Mouse (Mus musculus) heart, embryonic 15.5 days (tissue): ENCODE data around the gene Meis1. TPM values are rescaled to one million over a fixed set of nuclear protein-coding genes. Genes with fewer than 3 reads are reported as not detected.
A peak's percentile ranks its signal among the peaks of the same experiment; 100 is the strongest.

Experiments
- ATAC-seq: fragments of 200-750 bp; cut with Nextera tagmentation; replicated peaks from 2 replicates; pipeline ENCODE4 v1.8.0; 2017; ENCODE audit warnings: low read depth, moderate TSS enrichment; ENCODE audit not compliant: insufficient number of reproducible peaks, insufficient read depth, low FRiP score
- H3K27ac ChIP-seq: fragments of 300-500 bp; sonication (generic); 2 replicates; pipeline ENCODE4 v1.5.1; 2015; ENCODE audit warnings: mild to moderate bottlenecking, inconsistent platforms
- H3K27me3 ChIP-seq: fragments of 300-500 bp; sonication (generic); 2 replicates; pipeline ENCODE4 v1.6.1; 2015; ENCODE audit warnings: inconsistent platforms
- H3K36me3 ChIP-seq: fragments of 300-500 bp; sonication (generic); 2 replicates; pipeline ENCODE4 v1.6.1; 2015; ENCODE audit warnings: mild to moderate bottlenecking, inconsistent platforms
- H3K4me1 ChIP-seq: fragments of 300-500 bp; sonication (generic); replicated peaks from 2 replicates; pipeline ENCODE4 v1.6.1; 2015; ENCODE audit warnings: inconsistent platforms
- H3K4me2 ChIP-seq: fragments of 300-500 bp; sonication (generic); 2 replicates; pipeline ENCODE4 v1.6.1; 2015; ENCODE audit warnings: inconsistent platforms, mild to moderate bottlenecking, moderate library complexity
- H3K4me3 ChIP-seq: fragments of 300-500 bp; sonication (generic); 2 replicates; pipeline ENCODE4 v1.5.1; 2015; ENCODE audit warnings: mild to moderate bottlenecking, inconsistent platforms
- H3K9ac ChIP-seq: fragments of 300-500 bp; sonication (generic); 2 replicates; pipeline ENCODE4 v1.6.1; 2015; ENCODE audit warnings: mild to moderate bottlenecking, inconsistent platforms
- H3K9me3 ChIP-seq: fragments of 300-500 bp; sonication (generic); replicated peaks from 2 replicates; pipeline ENCODE4 v1.6.1; 2016; ENCODE audit warnings: inconsistent platforms
- WGBS: fragments of 180-500 bp; shearing (Covaris S2); methylation state at CpG from one replicate; pipeline ENCODE4 v1.1.7; 2015; ENCODE audit warnings: mixed read lengths; 5-methylcytosine and 5-hydroxymethylcytosine counted together
- polyA plus RNA-seq: library from polyadenylated mRNA; unstranded; fragments of >200 nt; fragmentation: Nextera tagmentation; extraction: Ambion mirVana; gene quantifications from 2 replicates; pipeline ENCODE4 v1.2.1, GENCODE M21; 2015

Meis1 gene
- polyA plus RNA-seq, 1 experiment from 2014 or later, result 51.8 TPM

GRCm38 (mm10) chr11:19020371-19020824 lies 1.6 kb upstream of the Meis1 start:
- no peaks in the 10 kb centered on the region for H3K9me3 ChIP-seq
- H3K4me1 ChIP-seq, result peaks cover 17% of the 10 kb centered on the region
- no peaks in the 10 kb centered on the region for H3K36me3 ChIP-seq
- WGBS, result 0% methylated on average over 25 of the region's 25 CpGs
- H3K27ac ChIP-seq, result peak overlapping the region; percentile 99
- peak overlapping the region; percentile 96 for H3K9ac ChIP-seq
- H3K4me2 ChIP-seq, result peak overlapping the region; percentile 81
- H3K27me3 ChIP-seq, result no peaks in the 10 kb centered on the region
- peak overlapping the region; percentile 70 for H3K4me3 ChIP-seq
- peak; percentile 79 for ATAC-seq

DNA sequence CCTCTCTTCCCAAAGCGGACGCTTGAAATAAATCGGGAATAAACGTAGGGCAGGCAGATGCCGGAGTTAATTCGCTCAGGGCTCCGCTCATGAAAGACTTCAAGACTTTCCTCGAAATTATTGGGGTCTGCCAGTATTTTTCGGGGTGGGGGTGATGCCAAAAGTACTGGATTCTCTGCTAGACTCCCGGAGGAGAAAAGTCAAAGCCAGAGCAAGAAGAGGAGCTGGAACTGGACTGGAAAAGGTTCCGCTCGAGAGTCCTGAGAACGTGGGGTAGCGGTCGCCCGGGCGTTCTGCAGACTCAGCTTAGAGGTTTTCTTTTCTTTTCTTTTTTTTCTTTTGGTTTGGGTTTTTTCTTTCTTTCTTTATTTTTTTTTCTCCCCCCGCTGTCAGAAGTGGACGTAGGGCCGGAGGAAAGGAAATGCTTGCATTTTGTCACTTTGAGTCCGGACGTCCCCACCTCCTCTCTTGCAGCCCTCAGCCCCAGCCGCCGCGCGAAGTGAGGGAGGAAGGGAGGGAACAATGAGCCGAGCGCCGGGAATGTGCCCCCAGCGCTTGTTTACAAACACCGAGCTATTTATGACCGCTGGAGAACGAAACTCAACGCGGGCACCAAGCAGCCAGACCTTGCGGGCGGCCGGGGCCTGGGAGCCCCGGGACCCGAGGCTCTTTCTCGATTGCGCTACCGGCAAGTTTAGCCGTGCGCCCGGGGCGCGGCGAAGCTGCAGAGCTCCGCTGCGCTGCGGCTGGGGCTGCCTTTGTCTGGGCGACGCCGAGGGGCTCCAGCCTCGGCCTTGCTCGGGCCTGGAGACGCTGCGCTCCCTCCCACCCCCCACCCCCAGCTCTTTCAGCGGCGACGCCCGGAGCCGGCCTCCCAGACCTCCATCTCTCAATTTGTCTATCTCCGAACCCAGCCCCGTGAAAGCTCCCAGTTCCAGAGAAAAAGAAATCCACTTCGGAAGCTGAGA lies 703 bp upstream of the Meis1 start:
- ATAC-seq, result peak; percentile 45
- Histone ChIP-seq H3K4me1 (peaks cover 17% of the 10 kb centered on the region), H3K9ac (peak overlapping the region; percentile 96), H3K27me3 (no peaks in the 10 kb centered on the region), H3K36me3 (no peaks in the 10 kb centered on the region), H3K9me3 (no peaks in the 10 kb centered on the region), H3K27ac (peak overlapping the region; percentile 99), H3K4me2 (peak overlapping the region; percentile 81), H3K4me3 (peak overlapping the region; percentile 70)
- under 1% methylated on average over 67 of the region's 67 CpGs for WGBS

GRCm38 (mm10) chr11:19017719-19018413 lies 919 bp downstream of the Meis1 start:
- 1% methylated on average over 14 of the region's 14 CpGs for WGBS
- H3K9ac ChIP-seq, result peak overlapping the region; percentile 96
- peak overlapping the region; percentile 81 for H3K4me2 ChIP-seq
- no peak for ATAC-seq
- H3K27ac ChIP-seq, result peak overlapping the region; percentile 99
- no peaks in the 10 kb centered on the region for H3K9me3 ChIP-seq
- peak overlapping the region; percentile 70 for H3K4me3 ChIP-seq
- H3K36me3 ChIP-seq, result no peaks in the 10 kb centered on the region
- no peaks in the 10 kb centered on the region for H3K27me3 ChIP-seq
- peaks cover 14% of the 10 kb centered on the region for H3K4me1 ChIP-seq

DNA sequence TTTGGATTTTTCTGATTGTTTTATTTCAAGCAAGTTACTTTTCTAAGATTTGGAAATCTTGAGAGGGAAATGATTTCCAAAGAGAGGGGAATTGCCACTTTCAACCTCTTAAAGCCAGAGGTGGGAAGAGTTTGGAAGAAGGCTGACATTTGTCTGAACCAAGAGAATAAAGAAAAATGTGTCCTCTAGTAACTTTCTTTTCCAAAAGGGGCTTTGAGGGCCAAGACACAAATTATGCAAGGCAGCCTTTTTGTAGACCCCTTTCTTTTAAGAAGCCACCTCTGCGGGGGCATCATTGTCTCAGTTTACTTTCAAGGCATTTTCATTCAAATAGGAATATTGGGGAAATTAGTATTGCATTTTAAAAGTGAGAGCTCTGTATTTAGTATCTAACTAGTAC lies 1.5 kb downstream of the Meis1 start:
- peak overlapping the region; percentile 81 for H3K4me2 ChIP-seq
- H3K27ac ChIP-seq, result peak overlapping the region; percentile 86
- H3K4me3 ChIP-seq, result peak overlapping the region; percentile 70
- H3K9ac ChIP-seq, result peak overlapping the region; percentile 96
- no peaks in the 10 kb centered on the region for H3K9me3 ChIP-seq
- 3% methylated on average over 1 of the region's 1 CpGs for WGBS
- no peaks in the 10 kb centered on the region for H3K27me3 ChIP-seq
- H3K36me3 ChIP-seq, result no peaks in the 10 kb centered on the region
- peaks cover 20% of the 10 kb centered on the region for H3K4me1 ChIP-seq
- no peak for ATAC-seq

DNA sequence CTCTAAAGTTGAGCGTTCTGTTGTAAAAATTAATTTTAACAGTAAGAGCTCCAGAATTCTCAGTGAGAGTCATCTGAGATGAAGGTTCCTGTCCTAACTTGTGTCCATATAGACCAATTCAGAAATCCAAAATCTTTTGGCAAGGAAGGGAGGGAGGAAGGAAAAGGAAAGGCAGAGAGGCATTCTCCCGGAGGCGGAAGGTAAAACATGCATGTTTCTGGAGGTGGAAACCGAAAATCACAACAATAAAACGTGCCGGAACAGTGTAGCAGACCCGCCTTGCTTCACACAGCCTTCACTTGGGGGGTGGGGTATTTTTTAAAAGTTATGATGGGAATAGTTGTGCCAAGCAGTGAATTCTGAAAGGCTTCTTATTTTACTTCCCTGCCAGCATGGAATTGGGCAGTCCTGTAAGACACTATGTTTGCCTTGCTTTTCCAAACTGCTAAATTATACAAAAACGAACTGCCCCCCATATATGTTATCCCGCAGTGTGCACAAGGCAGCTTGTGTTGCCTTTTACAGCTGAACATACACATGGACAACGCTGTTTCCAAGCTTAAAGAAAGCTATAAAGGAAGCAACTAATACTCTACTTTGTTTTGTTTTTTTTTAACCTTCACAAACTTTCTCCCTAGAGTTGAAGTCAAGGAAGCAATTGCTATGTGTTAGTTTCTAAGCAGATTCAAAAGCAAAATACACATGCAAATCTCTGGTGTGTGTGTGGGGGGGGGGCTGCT lies 2.1 kb downstream of the Meis1 start:
- Histone ChIP-seq H3K9me3 (no peaks in the 10 kb centered on the region), H3K27me3 (no peaks in the 10 kb centered on the region), H3K36me3 (no peaks in the 10 kb centered on the region), H3K9ac (peak overlapping the region; percentile 96), H3K4me3 (peak overlapping the region; percentile 70), H3K4me1 (peaks cover 19% of the 10 kb centered on the region), H3K27ac (peak overlapping the region; percentile 86), H3K4me2 (peak overlapping the region; percentile 81)
- WGBS, result under 1% methylated on average over 10 of the region's 10 CpGs
- no peak for ATAC-seq

DNA sequence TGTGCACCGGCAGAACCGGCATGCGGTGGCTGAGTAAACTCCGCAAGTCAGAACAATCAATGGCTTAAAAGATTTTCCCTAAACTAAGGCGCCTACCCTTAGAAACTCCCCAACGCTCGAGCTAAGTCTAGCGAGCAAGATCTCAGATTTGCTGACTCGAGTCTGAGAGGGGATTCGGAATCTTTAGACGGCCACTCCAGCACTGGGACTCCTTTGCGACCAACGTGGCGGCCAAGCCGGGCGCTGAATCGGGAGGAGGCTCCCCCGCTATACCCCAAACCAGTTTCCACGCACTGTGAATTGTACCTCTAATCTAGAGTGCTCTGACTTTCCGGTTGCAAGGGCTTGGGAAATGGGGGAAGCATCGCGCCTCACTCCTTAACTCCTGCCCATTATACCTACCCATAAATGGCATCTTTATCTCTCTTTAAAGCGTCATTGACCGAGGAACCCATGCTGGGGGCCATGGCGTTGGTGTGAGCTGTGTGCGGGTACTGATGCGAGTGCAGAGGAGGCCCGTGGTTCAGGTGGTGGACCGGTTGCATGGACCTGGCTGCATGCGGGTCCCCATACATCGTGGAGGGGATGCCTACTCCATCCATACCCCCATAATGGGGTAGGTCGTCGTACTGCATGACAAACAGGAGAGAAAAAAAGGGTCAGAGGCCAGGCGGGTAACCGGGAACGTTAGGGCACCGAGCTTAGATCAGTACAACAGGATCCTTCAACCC lies 2.9 kb downstream of the Meis1 start:
- H3K27me3 ChIP-seq, result no peaks in the 10 kb centered on the region
- peaks cover 15% of the 10 kb centered on the region for H3K4me1 ChIP-seq
- peak overlapping the region; percentile 81 for H3K4me2 ChIP-seq
- peak overlapping the region; percentile 96 for H3K9ac ChIP-seq
- no peak for ATAC-seq
- no peaks in the 10 kb centered on the region for H3K9me3 ChIP-seq
- H3K4me3 ChIP-seq, result peak overlapping the region; percentile 70
- H3K27ac ChIP-seq, result peak overlapping the region; percentile 86
- no peaks in the 10 kb centered on the region for H3K36me3 ChIP-seq
- under 1% methylated on average over 37 of the region's 37 CpGs for WGBS

GRCm38 (mm10) chr11:19015381-19015730 lies 3.4 kb downstream of the Meis1 start:
- Histone ChIP-seq H3K27ac (peak overlapping the region; percentile 86), H3K9ac (peak overlapping the region; percentile 96), H3K4me2 (peak overlapping the region; percentile 81), H3K4me1 (peaks cover 15% of the 10 kb centered on the region), H3K9me3 (no peaks in the 10 kb centered on the region), H3K27me3 (no peaks in the 10 kb centered on the region), H3K4me3 (peak overlapping the region; percentile 70), H3K36me3 (no peaks in the 10 kb centered on the region)
- ATAC-seq, result no peak
- WGBS, result 1% methylated on average over 5 of the region's 5 CpGs

- no peak for ATAC-seq
- 3% methylated on average over 35 of the region's 35 CpGs for WGBS
- Histone ChIP-seq H3K4me2 (peak overlapping the region; percentile 81), H3K36me3 (no peaks in the 10 kb centered on the region), H3K27me3 (no peaks in the 10 kb centered on the region), H3K27ac (peak overlapping the region; percentile 86), H3K9ac (peak overlapping the region; percentile 96), H3K9me3 (no peaks in the 10 kb centered on the region), H3K4me3 (peak overlapping the region; percentile 70), H3K4me1 (peaks cover 17% of the 10 kb centered on the region)
Observed at GRCm38 (mm10) chr11:19014441-19015161, 4.2 kb downstream of the Meis1 start.

GRCm38 (mm10) chr11:19014113-19014440 lies 4.7 kb downstream of the Meis1 start:
- Histone ChIP-seq H3K4me1 (peaks cover 20% of the 10 kb centered on the region), H3K27ac (peak overlapping the region; percentile 86), H3K27me3 (no peaks in the 10 kb centered on the region), H3K9me3 (no peaks in the 10 kb centered on the region), H3K36me3 (no peaks in the 10 kb centered on the region), H3K4me2 (peak overlapping the region; percentile 81), H3K9ac (peak overlapping the region; percentile 96), H3K4me3 (peak overlapping the region; percentile 70)
- 7% methylated on average over 12 of the region's 12 CpGs for WGBS
- ATAC-seq, result no peak
